Mouse (Mus musculus): ENCODE results near the gene Kcns1.

GRCm38 (mm10) chr2:164174649-164175395 lies 3.9 kb upstream of the Kcns1 start:
- TF ChIP-seq POLR2A (IDR thresholded peaks at IDR 0.05; ENCODE audit: insufficient read length, low read depth), result no peak
- TF ChIP-seq USF1 (IDR thresholded peaks at IDR 0.05; ENCODE audit: low read depth), result no peak
